Mouse (Mus musculus): Measurements from ENCODE around the gene Shkbp1. TPM values are rescaled to one million over a fixed set of nuclear protein-coding genes. Genes with fewer than 3 reads are reported as not detected.

Shkbp1 gene
- polyA plus RNA-seq, 1 experiment from 2014 or later: 41.0 TPM

Other genes starting within 250 kb of the Shkbp1 start
- not detected in 2 replicates for gene Cyp2f2, start 236.1 kb downstream of the Shkbp1 start, polyA plus RNA-seq (2014; fragmentation: Nextera tagmentation; extraction: Ambion mirVana)
- gene Cyp2t4, start 202.3 kb downstream of the Shkbp1 start, polyA plus RNA-seq (2014; fragmentation: Nextera tagmentation; extraction: Ambion mirVana): not detected in 2 replicates
- 33.1 and 37.8 TPM in 2 replicates for gene Egln2, start 189.2 kb downstream of the Shkbp1 start, polyA plus RNA-seq (2014; fragmentation: Nextera tagmentation; extraction: Ambion mirVana)
- 51.5 and 60.2 TPM in 2 replicates for gene Rab4b, start 177.1 kb downstream of the Shkbp1 start, polyA plus RNA-seq (2014; fragmentation: Nextera tagmentation; extraction: Ambion mirVana)
- not detected in 2 replicates for gene Gm21983, start 174.9 kb downstream of the Shkbp1 start, polyA plus RNA-seq (2014; fragmentation: Nextera tagmentation; extraction: Ambion mirVana)
- gene Mia, start 174.9 kb downstream of the Shkbp1 start, polyA plus RNA-seq (2014; fragmentation: Nextera tagmentation; extraction: Ambion mirVana): 24.5 and 30.8 TPM in 2 replicates
- gene BC024978, start 160.2 kb downstream of the Shkbp1 start, polyA plus RNA-seq (2014; fragmentation: Nextera tagmentation; extraction: Ambion mirVana): 2.9 and 4.5 TPM in 2 replicates
- gene Snrpa, start 159.7 kb downstream of the Shkbp1 start, polyA plus RNA-seq (2014; fragmentation: Nextera tagmentation; extraction: Ambion mirVana): 322 and 327 TPM in 2 replicates
- gene Itpkc, start 127.4 kb downstream of the Shkbp1 start, polyA plus RNA-seq (2014; fragmentation: Nextera tagmentation; extraction: Ambion mirVana): 4.2 and 5.2 TPM in 2 replicates
- 15.9 and 17.1 TPM in 2 replicates for gene Coq8b, start 123.0 kb downstream of the Shkbp1 start, polyA plus RNA-seq (2014; fragmentation: Nextera tagmentation; extraction: Ambion mirVana)
- 9.1 and 10.8 TPM in 2 replicates for gene Numbl, start 97.6 kb downstream of the Shkbp1 start, polyA plus RNA-seq (2014; fragmentation: Nextera tagmentation; extraction: Ambion mirVana)
- 23.4 and 26.0 TPM in 2 replicates for gene Ltbp4, start 18.3 kb downstream of the Shkbp1 start, polyA plus RNA-seq (2014; fragmentation: Nextera tagmentation; extraction: Ambion mirVana)
- 1.9 TPM in 1 of 2 replicates, not detected in the other for gene Gm20479, start 1.4 kb upstream of the Shkbp1 start, polyA plus RNA-seq (2014; fragmentation: Nextera tagmentation; extraction: Ambion mirVana)
- 0.39 and 0.54 TPM in 2 replicates for gene Sptbn4, start 91.7 kb upstream of the Shkbp1 start, polyA plus RNA-seq (2014; fragmentation: Nextera tagmentation; extraction: Ambion mirVana)
- 40.6 and 41.2 TPM in 2 replicates for gene Blvrb, start 92.0 kb upstream of the Shkbp1 start, polyA plus RNA-seq (2014; fragmentation: Nextera tagmentation; extraction: Ambion mirVana)
- gene Sertad3, start 117.7 kb upstream of the Shkbp1 start, polyA plus RNA-seq (2014; fragmentation: Nextera tagmentation; extraction: Ambion mirVana): 25.1 TPM in 2 replicates
- 35.6 and 43.1 TPM in 2 replicates for gene Sertad1, start 130.9 kb upstream of the Shkbp1 start, polyA plus RNA-seq (2014; fragmentation: Nextera tagmentation; extraction: Ambion mirVana)
- 1.2 and 1.6 TPM in 2 replicates for gene Prx, start 143.3 kb upstream of the Shkbp1 start, polyA plus RNA-seq (2014; fragmentation: Nextera tagmentation; extraction: Ambion mirVana)
- gene Hipk4, start 167.2 kb upstream of the Shkbp1 start, polyA plus RNA-seq (2014; fragmentation: Nextera tagmentation; extraction: Ambion mirVana): 0.80 and 1.1 TPM in 2 replicates
- 63.9 and 78.8 TPM in 2 replicates for gene Pld3, start 197.2 kb upstream of the Shkbp1 start, polyA plus RNA-seq (2014; fragmentation: Nextera tagmentation; extraction: Ambion mirVana)
- gene 2310022A10Rik, start 197.2 kb upstream of the Shkbp1 start, polyA plus RNA-seq (2014; fragmentation: Nextera tagmentation; extraction: Ambion mirVana): 19.7 and 21.4 TPM in 2 replicates
- 63.4 and 96.7 TPM in 2 replicates for gene Akt2, start 235.5 kb upstream of the Shkbp1 start, polyA plus RNA-seq (2014; fragmentation: Nextera tagmentation; extraction: Ambion mirVana)